Mouse (Mus musculus) embryonic facial prominence, embryonic 11.5 days (tissue): ENCODE results near the gene Ap1s3. TPM values are rescaled to one million over a fixed set of nuclear protein-coding genes. Genes with fewer than 3 reads are reported as not detected.

Source experiments
- ATAC-seq: fragments of 200-750 bp; cut with Nextera tagmentation; replicated peaks from 2 replicates; pipeline ENCODE4 v1.8.0; 2017; ENCODE audit warnings: low read depth; ENCODE audit not compliant: insufficient number of reproducible peaks, low FRiP score, low TSS enrichment
- DNase-seq: peaks from one replicate; pipeline ENCODE4 v3.0.0-alpha.2; 2015; ENCODE audit warnings: low spot score
- H3K27ac ChIP-seq: fragments of 300-500 bp; sonication (generic); replicated peaks from 2 replicates; pipeline ENCODE4 v1.5.1; 2014; ENCODE audit warnings: mild to moderate bottlenecking, low read depth, low read length, control low read depth
- H3K27me3 ChIP-seq: fragments of 300-500 bp; sonication (generic); 2 replicates; pipeline ENCODE4 v1.6.1; 2014; ENCODE audit warnings: mild to moderate bottlenecking, low read length, moderate library complexity, mixed read lengths; ENCODE audit not compliant: control insufficient read depth, insufficient read depth
- H3K36me3 ChIP-seq: fragments of 300-500 bp; sonication (generic); replicated peaks from 2 replicates; pipeline ENCODE4 v1.6.1; 2014; ENCODE audit warnings: low read depth, mild to moderate bottlenecking, low read length, moderate library complexity, mixed read lengths; ENCODE audit not compliant: control insufficient read depth, insufficient read depth
- H3K4me1 ChIP-seq: fragments of 300-500 bp; sonication (generic); 2 replicates; pipeline ENCODE4 v1.6.1; 2014; ENCODE audit warnings: low read length, mixed read lengths; ENCODE audit not compliant: control insufficient read depth, insufficient read depth
- H3K4me2 ChIP-seq: fragments of 300-500 bp; sonication (generic); 2 replicates; pipeline ENCODE4 v1.6.1; 2014; ENCODE audit warnings: low read depth, mild to moderate bottlenecking, control low read depth, low read length, moderate library complexity
- H3K4me3 ChIP-seq: fragments of 300-500 bp; sonication (generic); 2 replicates; pipeline ENCODE4 v1.5.1; 2014; ENCODE audit warnings: low read depth, low read length, control low read depth
- H3K9ac ChIP-seq: fragments of 300-500 bp; sonication (generic); replicated peaks from 2 replicates; pipeline ENCODE4 v1.6.1; 2014; ENCODE audit warnings: mild to moderate bottlenecking, control low read depth, low read length
- H3K9me3 ChIP-seq: fragments of 300-500 bp; sonication (generic); replicated peaks from 2 replicates; pipeline ENCODE4 v1.6.1; 2016; ENCODE audit warnings: mild to moderate bottlenecking, low read length, inconsistent platforms, mixed read lengths; ENCODE audit not compliant: control insufficient read depth
- WGBS: fragments of 180-500 bp; shearing (Covaris S2); extraction: QIAGEN DNeasy Blood & Tissue Kit; methylation state at CpG from one replicate; pipeline ENCODE4 v1.1.7; 2014; 5-methylcytosine and 5-hydroxymethylcytosine counted together
- polyA plus RNA-seq: library from polyadenylated mRNA; unstranded; fragments of >200 nt; fragmentation: Nextera tagmentation; extraction: Ambion mirVana; gene quantifications from 2 replicates; pipeline ENCODE4 v1.2.1, GENCODE M21; 2014

Gene Ap1s3
- polyA plus RNA-seq, 1 experiment from 2014 or later: 0.22 TPM

DNA sequence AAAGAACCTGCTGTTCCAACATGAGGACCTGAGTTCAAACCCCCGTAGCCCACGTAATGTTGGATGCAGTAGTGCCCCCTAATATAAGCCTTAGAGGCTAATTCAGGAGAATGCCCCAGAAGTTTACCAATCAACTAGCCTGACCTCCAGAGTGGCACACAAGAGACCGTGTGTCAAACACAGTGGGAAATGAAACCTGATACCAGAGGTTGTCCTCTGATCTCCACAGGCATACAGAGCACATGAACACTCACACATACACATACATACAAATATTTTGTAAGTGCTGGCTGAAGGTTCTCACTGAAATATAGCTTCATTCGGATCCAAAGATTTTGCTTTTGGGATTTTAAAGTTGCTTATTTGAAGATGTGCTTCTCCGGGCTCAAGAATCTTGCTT is 32.1 kb downstream of the Ap1s3 start:
- Histone ChIP-seq H3K9me3 (no peaks in the 10 kb centered on the region), H3K27ac (no peak overlapping the region), H3K9ac (no peak overlapping the region), H3K4me1 (no peaks in the 10 kb centered on the region), H3K36me3 (no peaks in the 10 kb centered on the region), H3K4me3 (no peak overlapping the region), H3K4me2 (no peak overlapping the region), H3K27me3 (no peaks in the 10 kb centered on the region)
- DNase-seq (peak; percentile 17), ATAC-seq (no peak)
- 66% methylated on average over 5 of the region's 5 CpGs for WGBS

DNA sequence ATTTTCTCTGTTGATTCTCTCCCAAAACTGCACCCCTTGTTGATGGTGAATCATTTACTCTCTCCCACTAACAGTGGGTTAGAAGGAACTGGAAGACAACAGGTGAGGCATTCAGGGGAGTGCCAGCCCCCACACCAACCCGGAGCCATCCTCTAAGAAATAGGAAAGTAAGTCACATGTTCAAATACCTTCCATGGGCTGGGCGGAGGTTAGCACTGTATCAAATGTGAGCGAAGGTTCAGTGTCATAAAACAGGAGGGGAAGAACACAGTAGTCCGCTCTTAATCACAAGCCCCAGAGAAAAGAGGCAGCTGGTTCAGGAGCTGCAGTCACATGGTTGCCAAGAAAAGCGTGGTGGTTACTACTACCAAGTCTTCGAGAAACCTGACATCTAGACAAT is 32.7 kb downstream of the Ap1s3 start:
- Histone ChIP-seq H3K9me3 (no peaks in the 10 kb centered on the region), H3K4me2 (no peak overlapping the region), H3K9ac (no peak overlapping the region), H3K36me3 (no peaks in the 10 kb centered on the region), H3K27ac (no peak overlapping the region), H3K4me3 (no peak overlapping the region), H3K4me1 (no peaks in the 10 kb centered on the region), H3K27me3 (no peaks in the 10 kb centered on the region)
- ATAC-seq (no peak), DNase-seq (no peak)
- 93% methylated on average over 6 of the region's 6 CpGs for WGBS

- Histone ChIP-seq H3K4me2 (no peak overlapping the region), H3K4me3 (no peak overlapping the region), H3K36me3 (no peaks in the 10 kb centered on the region), H3K27me3 (no peaks in the 10 kb centered on the region), H3K9me3 (no peaks in the 10 kb centered on the region), H3K9ac (no peak overlapping the region), H3K4me1 (no peaks in the 10 kb centered on the region), H3K27ac (no peak overlapping the region)
- DNase-seq: no peak
- 83% methylated on average over 2 of the region's 2 CpGs for WGBS
- no peak for ATAC-seq
Observed at GRCm38 (mm10) chr1:79637768-79638167, 34.0 kb downstream of the Ap1s3 start.

GRCm38 (mm10) chr1:79631521-79631920 is 40.3 kb downstream of the Ap1s3 start:
- Histone ChIP-seq H3K4me3 (no peak overlapping the region), H3K27ac (no peak overlapping the region), H3K4me2 (no peak overlapping the region), H3K27me3 (no peaks in the 10 kb centered on the region), H3K9ac (no peak overlapping the region), H3K4me1 (no peaks in the 10 kb centered on the region), H3K9me3 (no peaks in the 10 kb centered on the region), H3K36me3 (no peaks in the 10 kb centered on the region)
- ATAC-seq (no peak), DNase-seq (no peak)
- 88% methylated on average over 4 of the region's 4 CpGs for WGBS

DNA sequence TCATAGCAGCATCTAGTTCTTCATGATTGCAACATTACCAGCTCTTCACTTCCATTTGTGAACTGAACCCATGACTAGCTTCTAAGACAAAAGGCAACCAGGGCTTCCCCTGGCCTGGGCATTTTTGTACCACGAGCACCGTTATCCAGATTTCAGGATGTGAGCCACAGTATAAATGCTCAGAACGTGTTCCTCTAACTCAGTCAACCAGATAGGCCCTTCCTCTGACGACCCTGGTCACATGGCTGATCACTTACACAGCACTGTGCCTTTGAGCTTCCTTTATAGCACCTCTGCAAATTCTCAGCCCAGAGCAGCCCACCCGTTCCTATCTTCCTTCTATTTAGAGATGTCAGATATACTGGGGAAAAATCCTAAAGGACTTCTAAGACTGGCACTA is 42.0 kb downstream of the Ap1s3 start:
- DNase-seq (no peak), ATAC-seq (no peak)
- H3K27ac ChIP-seq: no peak overlapping the region
- no peaks in the 10 kb centered on the region for H3K4me1 ChIP-seq
- H3K9me3 ChIP-seq: no peaks in the 10 kb centered on the region
- H3K27me3 ChIP-seq: no peaks in the 10 kb centered on the region
- H3K36me3 ChIP-seq: no peaks in the 10 kb centered on the region
- H3K9ac ChIP-seq: no peak overlapping the region
- no peak overlapping the region for H3K4me3 ChIP-seq
- WGBS: 84% methylated on average over 5 of the region's 5 CpGs
- no peak overlapping the region for H3K4me2 ChIP-seq

DNA sequence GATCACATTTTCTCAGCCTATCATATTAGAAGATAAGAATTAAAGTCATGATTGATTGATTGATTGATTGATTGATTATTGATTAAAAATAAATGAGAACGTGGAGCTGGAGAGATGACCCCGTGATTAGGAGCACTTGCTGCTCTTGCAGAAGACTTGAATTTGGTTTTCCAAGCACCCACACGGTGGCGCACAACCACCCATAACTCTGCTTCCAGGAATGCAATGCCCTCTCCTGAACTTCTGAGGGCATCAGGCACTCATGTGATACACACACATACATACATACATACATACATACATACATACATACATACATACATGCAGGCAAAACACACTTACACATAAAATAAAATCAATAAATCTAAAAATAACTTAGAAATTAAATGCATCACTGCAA is 45.6 kb downstream of the Ap1s3 start:
- no peak for ATAC-seq
- no peaks in the 10 kb centered on the region for H3K9me3 ChIP-seq
- H3K4me1 ChIP-seq: no peaks in the 10 kb centered on the region
- no peak overlapping the region for H3K4me2 ChIP-seq
- no peaks in the 10 kb centered on the region for H3K27me3 ChIP-seq
- no peak overlapping the region for H3K27ac ChIP-seq
- H3K9ac ChIP-seq: no peak overlapping the region
- no peaks in the 10 kb centered on the region for H3K36me3 ChIP-seq
- WGBS: 61% methylated on average over 4 of the region's 4 CpGs
- no peak overlapping the region for H3K4me3 ChIP-seq
- peak; percentile 7 for DNase-seq

- WGBS: 63% methylated on average over 2 of the region's 2 CpGs
- Histone ChIP-seq H3K9ac (no peak overlapping the region), H3K4me3 (no peak overlapping the region), H3K4me1 (no peaks in the 10 kb centered on the region), H3K27ac (no peak overlapping the region), H3K36me3 (no peaks in the 10 kb centered on the region), H3K4me2 (no peak overlapping the region), H3K9me3 (0 out of 2 replicates have a peak, but pooled peaks cover 2% of the 10 kb centered on the region), H3K27me3 (no peaks in the 10 kb centered on the region)
- no peak for ATAC-seq
- peak; percentile 29 for DNase-seq
Observed at GRCm38 (mm10) chr1:79619434-79619833, 52.3 kb downstream of the Ap1s3 start.

DNA sequence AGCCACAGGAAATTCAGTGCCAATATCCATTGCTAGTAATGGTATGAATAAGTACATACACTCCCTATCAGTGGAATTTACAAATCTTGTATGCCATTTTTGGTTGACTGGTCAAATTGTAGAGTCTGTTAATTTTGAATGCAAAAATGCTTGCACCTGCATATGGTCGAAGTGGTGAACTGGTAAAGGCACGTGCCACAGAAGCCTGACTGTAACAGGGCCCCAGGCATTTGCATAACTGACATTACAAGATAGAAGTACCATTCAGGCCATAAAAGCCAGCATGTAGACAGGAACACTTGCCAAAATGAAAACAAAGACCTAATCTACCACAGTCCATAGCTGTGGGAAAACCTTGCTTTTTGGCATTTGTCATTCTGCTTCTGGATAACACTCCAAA is 55.3 kb downstream of the Ap1s3 start:
- no peak overlapping the region for H3K27ac ChIP-seq
- H3K36me3 ChIP-seq: no peaks in the 10 kb centered on the region
- DNase-seq (no peak), ATAC-seq (no peak)
- H3K4me3 ChIP-seq: no peak overlapping the region
- 82% methylated on average over 2 of the region's 2 CpGs for WGBS
- 0 out of 2 replicates have a peak, but pooled peaks cover 2% of the 10 kb centered on the region for H3K9me3 ChIP-seq
- H3K4me1 ChIP-seq: no peaks in the 10 kb centered on the region
- no peak overlapping the region for H3K4me2 ChIP-seq
- no peaks in the 10 kb centered on the region for H3K27me3 ChIP-seq
- H3K9ac ChIP-seq: no peak overlapping the region
